7 mouse cellular contexts compared by ENCODE assay signal in genomic region chr2:48947761-48948160, GRCm38 (mm10). TPM values are rescaled to one million over a fixed set of nuclear protein-coding genes. Genes with fewer than 3 reads are reported as not detected.
DNase-seq lines count a peak whose midpoint lies in the region; ATAC-seq and TF ChIP-seq lines count a peak whose summit lies in the region.

No protein-coding gene starts in this region.

- peak overlapping the region; percentile 77; the same call in 1 of the 2 replicates for H3K4me2 ChIP-seq in lung, postnatal 0 days (replicated peaks; ENCODE audit: low read depth, low read length)
- peak overlapping the region; percentile 77 for H3K4me2 ChIP-seq in limb, embryonic 14.5 days (replicated peaks; ENCODE audit: low read depth, low read length, severe bottlenecking)
- peak overlapping the region; percentile 80 for H3K4me2 ChIP-seq in stomach, embryonic 16.5 days (ENCODE audit: low read depth, low read length)

- no peak for DNase-seq in lung, postnatal 0 days (ENCODE audit: low spot score)
- DNase-seq in lung, adult 2 months: no peak
- no peak for DNase-seq in forebrain, embryonic 10.5 days (ENCODE audit: extremely low spot score, low spot score)
- DNase-seq in limb, embryonic 14.5 days (ENCODE audit: low spot score): no peak
- DNase-seq in gastrocnemius, adult 18-20 months (ENCODE audit: low spot score): no peak
- DNase-seq in thymus, adult 2 months: no peak

- H3K36me3 ChIP-seq in lung, postnatal 0 days (ENCODE audit: insufficient read depth, low read length): no peaks in the 10 kb centered on the region
- H3K36me3 ChIP-seq in forebrain, embryonic 10.5 days (replicated peaks): 0 out of 2 replicates have a peak, but pooled peaks cover 3% of the 10 kb centered on the region
- no peaks in the 10 kb centered on the region for H3K36me3 ChIP-seq in limb, embryonic 14.5 days (ENCODE audit: control insufficient read depth, insufficient read depth, low read length)
- H3K36me3 ChIP-seq in stomach, embryonic 16.5 days (ENCODE audit: control insufficient read depth, insufficient read depth, low read length): no peaks in the 10 kb centered on the region
- no peaks in the 10 kb centered on the region for H3K36me3 ChIP-seq in thymus, adult 2 months (ENCODE audit: control insufficient read depth, insufficient read depth, low read length)

- H3K27me3 ChIP-seq in lung, postnatal 0 days (replicated peaks; ENCODE audit: insufficient read depth, low read length): no peaks in the 10 kb centered on the region
- no peaks in the 10 kb centered on the region for H3K27me3 ChIP-seq in forebrain, embryonic 10.5 days (ENCODE audit: poor library complexity, severe bottlenecking)
- no peaks in the 10 kb centered on the region for H3K27me3 ChIP-seq in limb, embryonic 14.5 days (ENCODE audit: control insufficient read depth, insufficient read depth, low read length)
- H3K27me3 ChIP-seq in stomach, embryonic 16.5 days (ENCODE audit: control insufficient read depth, insufficient read depth, low read length): no peaks in the 10 kb centered on the region
- no peaks in the 10 kb centered on the region for H3K27me3 ChIP-seq in thymus, adult 2 months (ENCODE audit: control insufficient read depth, insufficient read depth, low read length)

- no peak for TF ChIP-seq EP300 in lung, postnatal 0 days (IDR thresholded peaks at IDR 0.05)

- H3K9me3 ChIP-seq in lung, postnatal 0 days (ENCODE audit: low read length): no peaks in the 10 kb centered on the region
- H3K9me3 ChIP-seq in forebrain, embryonic 10.5 days: no peaks in the 10 kb centered on the region
- H3K9me3 ChIP-seq in limb, embryonic 14.5 days (ENCODE audit: control insufficient read depth, low read length): no peaks in the 10 kb centered on the region
- H3K9me3 ChIP-seq in stomach, embryonic 16.5 days (replicated peaks; ENCODE audit: control insufficient read depth, low read length): no peaks in the 10 kb centered on the region

- TF ChIP-seq POLR2A in lung, adult 2 months (IDR thresholded peaks at IDR 0.05; ENCODE audit: borderline replicate concordance, extremely low read depth, low read depth, low read length): no peak
- no peak for TF ChIP-seq POLR2A in limb, embryonic 14.5 days (IDR thresholded peaks at IDR 0.05; ENCODE audit: borderline replicate concordance, extremely low read depth, insufficient read depth, insufficient read length)
- TF ChIP-seq POLR2A in thymus, adult 2 months (IDR thresholded peaks at IDR 0.05; ENCODE audit: control insufficient read depth, extremely low read depth, insufficient read depth, low read length, poor library complexity): no peak

- TF ChIP-seq CTCF in lung, postnatal 0 days (IDR thresholded peaks at IDR 0.05): no peak
- TF ChIP-seq CTCF in lung, adult 2 months (IDR thresholded peaks at IDR 0.05; ENCODE audit: insufficient read depth, low read length): no peak
- TF ChIP-seq CTCF in thymus, adult 2 months (IDR thresholded peaks at IDR 0.05; ENCODE audit: borderline replicate concordance, control insufficient read depth, extremely low read depth, insufficient read depth, low read length, poor library complexity): no peak

- H3K4me3 ChIP-seq in lung, postnatal 0 days (ENCODE audit: low read depth, low read length): no peak overlapping the region; the same call in 1 of the 2 replicates
- H3K4me3 ChIP-seq in lung, adult 2 months (replicated peaks; ENCODE audit: extremely low read depth, low read depth, low read length): no peak overlapping the region
- peak overlapping the region; percentile 89 for H3K4me3 ChIP-seq in forebrain, embryonic 10.5 days
- peak overlapping the region; percentile 94 for H3K4me3 ChIP-seq in limb, embryonic 14.5 days (replicated peaks; ENCODE audit: low read length)
- peak overlapping the region; percentile 95 for H3K4me3 ChIP-seq in stomach, embryonic 16.5 days (replicated peaks; ENCODE audit: low read length)
- H3K4me3 ChIP-seq in thymus, adult 2 months (ENCODE audit: control insufficient read depth, insufficient read depth, low read length): no peak overlapping the region

- no peak for ATAC-seq in lung, postnatal 0 days
- ATAC-seq in limb, embryonic 14.5 days (ENCODE audit: low FRiP score, low read depth): no peak
- ATAC-seq in stomach, embryonic 16.5 days (ENCODE audit: insufficient read depth, low FRiP score): no peak

- peak overlapping the region; percentile 81; the same call in 1 of the 2 replicates for H3K9ac ChIP-seq in lung, postnatal 0 days (replicated peaks; ENCODE audit: low read depth)
- peak overlapping the region; percentile 96; the same call in 1 of the 2 replicates for H3K9ac ChIP-seq in limb, embryonic 14.5 days (ENCODE audit: low read depth, low read length, severe bottlenecking)
- H3K9ac ChIP-seq in stomach, embryonic 16.5 days (ENCODE audit: low read length): no peak overlapping the region

- H3K4me1 ChIP-seq in lung, postnatal 0 days (ENCODE audit: insufficient read depth, low read depth, low read length): peaks cover 4% of the 10 kb centered on the region; the same call in 1 of the 2 replicates
- peaks cover 2% of the 10 kb centered on the region; the same call in 1 of the 2 replicates for H3K4me1 ChIP-seq in lung, adult 2 months (ENCODE audit: control insufficient read depth, insufficient read depth, low read length)
- H3K4me1 ChIP-seq in forebrain, embryonic 10.5 days: peaks cover 17% of the 10 kb centered on the region
- peaks cover 8% of the 10 kb centered on the region for H3K4me1 ChIP-seq in limb, embryonic 14.5 days (ENCODE audit: control insufficient read depth, insufficient read depth, low read length)
- H3K4me1 ChIP-seq in stomach, embryonic 16.5 days (ENCODE audit: control insufficient read depth, insufficient read depth, low read length): peaks cover 3% of the 10 kb centered on the region
- no peaks in the 10 kb centered on the region for H3K4me1 ChIP-seq in thymus, adult 2 months (replicated peaks; ENCODE audit: control insufficient read depth, insufficient read depth, low read length)

- 62% methylated on average over 3 of the region's 3 CpGs for WGBS in lung, postnatal 0 days
- 62% methylated on average over 3 of the region's 3 CpGs for WGBS in lung, adult 2 months
- WGBS in forebrain, embryonic 10.5 days: 72% methylated on average over 3 of the region's 3 CpGs
- 52% methylated on average over 3 of the region's 3 CpGs for WGBS in limb, embryonic 14.5 days
- 64% methylated on average over 3 of the region's 3 CpGs for WGBS in stomach, embryonic 16.5 days
- 59% methylated on average over 3 of the region's 3 CpGs for WGBS in thymus, adult 2 months

- no peak overlapping the region for H3K27ac ChIP-seq in lung, postnatal 0 days (ENCODE audit: low read length)
- H3K27ac ChIP-seq in forebrain, embryonic 10.5 days: no peak overlapping the region
- H3K27ac ChIP-seq in limb, embryonic 14.5 days (replicated peaks; ENCODE audit: low read depth, low read length): no peak overlapping the region
- H3K27ac ChIP-seq in stomach, embryonic 16.5 days (ENCODE audit: low read length): no peak overlapping the region
- no peak overlapping the region for H3K27ac ChIP-seq in thymus, adult 2 months (ENCODE audit: control insufficient read depth, insufficient read depth, low read length)

RNA-seq across cellular contexts. Expression of gene Mbd5, which starts 1.5 kb away (rescaled TPM):
- 11.4 and 12.7 TPM in 2 replicates for polyA plus RNA-seq in lung, postnatal 0 days (2015; fragmentation: Nextera tagmentation; extraction: Ambion mirVana)
- polyA plus RNA-seq in lung, adult 2 months (2012; rRNA removed): 4.9 and 8.7 TPM in 2 replicates
- polyA plus RNA-seq in forebrain, embryonic 10.5 days (2016; fragmentation: Nextera tagmentation; extraction: Ambion mirVana): 19.6 and 20.6 TPM in 2 replicates
- 12.9 and 14.3 TPM in 2 replicates for polyA plus RNA-seq in limb, embryonic 14.5 days (2012; rRNA removed)
- polyA plus RNA-seq in limb, embryonic 14.5 days (2014; fragmentation: Nextera tagmentation; extraction: Ambion mirVana): 28.9 and 30.9 TPM in 2 replicates
- polyA plus RNA-seq in stomach, embryonic 16.5 days (2015; fragmentation: Nextera tagmentation; extraction: Ambion mirVana): 26.4 and 27.5 TPM in 2 replicates
- total RNA-seq in gastrocnemius, adult 18-20 months (2021): 10 to 100 TPM; 39.1 to 40.4 TPM
- 10.0 and 10.7 TPM in 2 replicates for polyA plus RNA-seq in thymus, adult 2 months (2012; rRNA removed)

RNA-seq across cellular contexts. Expression of gene Orc4, which starts 2.3 kb away (rescaled TPM):
- polyA plus RNA-seq in lung, postnatal 0 days (2015; fragmentation: Nextera tagmentation; extraction: Ambion mirVana): 49.2 and 55.2 TPM in 2 replicates
- polyA plus RNA-seq in lung, adult 2 months (2012; rRNA removed): 5.6 and 7.8 TPM in 2 replicates
- 118 and 127 TPM in 2 replicates for polyA plus RNA-seq in forebrain, embryonic 10.5 days (2016; fragmentation: Nextera tagmentation; extraction: Ambion mirVana)
- 65.9 and 74.8 TPM in 2 replicates for polyA plus RNA-seq in limb, embryonic 14.5 days (2012; rRNA removed)
- polyA plus RNA-seq in limb, embryonic 14.5 days (2014; fragmentation: Nextera tagmentation; extraction: Ambion mirVana): 91.5 and 102 TPM in 2 replicates
- polyA plus RNA-seq in stomach, embryonic 16.5 days (2015; fragmentation: Nextera tagmentation; extraction: Ambion mirVana): 90.8 and 102 TPM in 2 replicates
- total RNA-seq in gastrocnemius, adult 18-20 months (2021): 10 to 100 TPM; 22.8 to 29.9 TPM
- polyA plus RNA-seq in thymus, adult 2 months (2012; rRNA removed): 19.0 and 21.7 TPM in 2 replicates

Comparison
In these comparisons a context has a peak if more than half of its experiments do, and no peak if none do; other contexts are left out.
1. H3K4me3 ChIP-seq: peak in forebrain, embryonic 10.5 days (single experiment), limb, embryonic 14.5 days (single experiment) and stomach, embryonic 16.5 days (single experiment); none in lung, postnatal 0 days (single experiment), lung, adult 2 months (single experiment) and thymus, adult 2 months (single experiment).
2. Peak in every context shown above with its lines, with median percentiles within 50 percentile points of each other: H3K4me2 ChIP-seq.